Mouse (Mus musculus) brain, embryonic 14.5 days (tissue): ENCODE data around the gene Dcp1a.

Experiments
- CTCF ChIP-seq: fragments of 200-500 bp; IDR thresholded peaks from 2 replicates; pipeline ENCODE4 v1.5.1; 2012; ENCODE audit warnings: inconsistent platforms, mild to moderate bottlenecking, moderate library complexity, borderline replicate concordance; ENCODE audit not compliant: insufficient read depth, insufficient read length; ENCODE audit errors: extremely low read depth
- POLR2A ChIP-seq: fragments of 200-500 bp; IDR thresholded peaks from 2 replicates; pipeline ENCODE4 v1.6.1; 2012; ENCODE audit warnings: mild to moderate bottlenecking, inconsistent platforms, borderline replicate concordance; ENCODE audit not compliant: poor library complexity, insufficient read depth, insufficient read length, severe bottlenecking; ENCODE audit errors: extremely low read depth

DNA sequence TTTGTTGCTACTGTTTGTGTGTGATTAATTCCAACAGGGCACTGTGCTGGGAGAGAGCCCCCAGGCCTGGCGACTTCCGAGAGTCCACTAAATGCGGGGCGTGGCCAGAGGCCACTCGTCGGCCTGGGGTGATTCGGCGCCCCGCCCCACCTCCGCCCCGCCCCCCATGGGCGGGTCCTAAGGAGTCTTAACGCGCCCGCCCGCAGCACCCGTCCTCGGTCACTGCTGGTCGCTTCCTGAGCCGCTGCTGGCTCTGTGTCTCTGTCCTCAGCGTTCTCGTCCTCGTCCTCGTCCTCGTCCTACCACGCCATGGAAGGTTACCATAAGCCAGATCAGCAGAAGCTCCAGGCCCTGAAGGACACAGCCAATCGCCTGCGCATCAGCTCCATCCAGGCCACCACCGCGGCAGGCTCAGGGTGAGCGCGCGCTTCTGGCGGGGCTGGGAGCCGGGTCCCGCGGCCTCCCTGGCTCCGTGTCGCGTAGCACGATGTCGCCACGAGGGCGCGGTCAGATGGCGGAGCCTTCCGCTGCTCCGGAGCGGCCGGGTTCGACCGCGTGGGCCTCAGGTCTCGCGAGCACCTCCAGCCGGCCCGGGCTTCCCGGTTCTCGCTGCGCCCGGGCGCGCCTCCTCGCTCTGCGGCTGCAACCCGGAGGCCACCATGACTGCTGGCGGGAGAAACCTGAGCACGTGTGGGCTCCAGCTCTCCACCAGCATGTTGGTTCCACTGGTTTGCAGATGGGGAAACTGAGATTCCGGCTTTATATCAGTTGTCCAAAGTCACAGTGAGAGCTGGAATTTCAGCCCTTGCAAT, 69.8 kb downstream of the Dcp1a start:
- no peak for TF ChIP-seq CTCF
- TF ChIP-seq POLR2A = peak; percentile 75; the same call in 1 of the 2 replicates
